24 mouse cellular contexts compared by ENCODE assay signal in the genomic region with DNA sequence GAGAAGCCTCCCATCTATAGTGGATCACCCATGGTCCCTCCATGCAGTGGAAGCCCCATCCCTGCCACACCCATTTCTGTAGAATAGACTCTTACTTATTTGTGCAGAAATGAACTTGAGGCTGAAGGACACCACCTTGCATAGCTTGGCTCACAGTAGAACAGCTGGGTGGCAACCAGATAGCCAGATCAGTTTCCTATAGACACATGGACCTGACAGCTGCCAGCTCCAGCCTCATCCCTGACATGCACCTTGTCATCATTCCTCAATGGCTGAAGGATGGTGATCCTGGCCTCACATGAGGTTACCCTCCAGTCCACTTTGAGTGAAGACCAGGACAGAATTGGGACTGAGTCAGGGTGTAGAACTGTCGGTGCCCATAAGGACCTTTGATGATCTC.
"Had no signal": no experiment of that assay in that cellular context is flagged by ENCODE, and none has a peak within 500 bp of the region (broad histone marks: within the 10 kb centered on the region; RNA-seq: fewer than 3 reads in every experiment).

No protein-coding gene starts in this region.

- H3K4me3 ChIP-seq: embryonic facial prominence, embryonic 10.5 days; embryonic facial prominence, embryonic 12.5 days; embryonic facial prominence, embryonic 13.5 days; embryonic facial prominence, embryonic 15.5 days; erythroblast, embryonic 14.5 days; forebrain, embryonic 10.5 days; forebrain, embryonic 12.5 days; forebrain, embryonic 13.5 days; forebrain, embryonic 15.5 days; gastrocnemius, adult 2 months; heart, adult 2 months had no signal

- H3K27me3 ChIP-seq: embryonic facial prominence, embryonic 12.5 days; embryonic facial prominence, embryonic 13.5 days; embryonic facial prominence, embryonic 15.5 days; forebrain, embryonic 12.5 days; forebrain, embryonic 13.5 days; forebrain, embryonic 15.5 days had no signal

- DNase-seq: cerebellum, adult 9-10 months; cerebellum, adult 9-11 months; cerebellum, postnatal 10 days; cerebellum, postnatal 14 days; cerebellum, postnatal 25 days; cerebellum, postnatal 36 days; embryo, embryonic 11 days; forebrain, postnatal 0 days; gastrocnemius, adult 2 months; gastrocnemius, postnatal 10 days; gastrocnemius, postnatal 14 days; gastrocnemius, postnatal 25 days; gastrocnemius, postnatal 36 days; heart, adult 18-20 months; heart, adult 2 months had no signal

- H3K4me2 ChIP-seq: embryonic facial prominence, embryonic 12.5 days; embryonic facial prominence, embryonic 13.5 days; embryonic facial prominence, embryonic 15.5 days; forebrain, embryonic 12.5 days; forebrain, embryonic 13.5 days; forebrain, embryonic 15.5 days had no signal

- H3K36me3 ChIP-seq: embryonic facial prominence, embryonic 10.5 days; embryonic facial prominence, embryonic 12.5 days; embryonic facial prominence, embryonic 15.5 days; forebrain, embryonic 10.5 days; forebrain, embryonic 15.5 days had no signal
